Mouse (Mus musculus) erythroid progenitor cell, adult 5-6 weeks (primary cell): Measurements from ENCODE around the gene Kif26a. TPM values are rescaled to one million over a fixed set of nuclear protein-coding genes. Genes with fewer than 3 reads are reported as not detected.

Experiments used
- ATAC-seq: replicated peaks from 2 replicates; pipeline ENCODE4 v1.8.0; 2016; ENCODE audit warnings: moderate number of reproducible peaks, mild to moderate bottlenecking, moderate TSS enrichment, inconsistent platforms; ENCODE audit not compliant: poor library complexity, low FRiP score, severe bottlenecking
- total RNA-seq, 2 experiments: library from RNA; stranded (forward) in 1 of 2; stranded (reverse) in 1 of 2; fragments of 150-400 nt in 1 of 2; fragments of 186-747, 209-891 nt in 1 of 2; gene quantifications; 2 replicates each; pipeline versions ENCODE4 v1.2.3 to v1.2.4; 2015 to 2017; ENCODE audit warnings: low replicate concordance in 2 of 2

The Kif26a gene
- total RNA-seq, 2 experiments from 2014 or later: not detected

- ATAC-seq: no peak
Observed at GRCm38 (mm10) chr12:112207734-112208133, 61.7 kb downstream of the Kif26a start.

- ATAC-seq: no peak
Observed at GRCm38 (mm10) chr12:112210622-112211021, 64.6 kb downstream of the Kif26a start.

GRCm38 (mm10) chr12:112214441-112214857 lies 68.4 kb downstream of the Kif26a start:
- ATAC-seq: no peak

- no peak for ATAC-seq
Observed at GRCm38 (mm10) chr12:112215545-112215944, 69.5 kb downstream of the Kif26a start.

GRCm38 (mm10) chr12:112217021-112217420 lies 71.0 kb downstream of the Kif26a start:
- no peak for ATAC-seq

- ATAC-seq: no peak
Observed at GRCm38 (mm10) chr12:112217681-112218080, 71.7 kb downstream of the Kif26a start.

GRCm38 (mm10) chr12:112221290-112221689 lies 75.3 kb downstream of the Kif26a start:
- ATAC-seq: no peak

GRCm38 (mm10) chr12:112221754-112222439 lies 75.9 kb downstream of the Kif26a start:
- no peak for ATAC-seq

GRCm38 (mm10) chr12:112223721-112224337 lies 77.8 kb downstream of the Kif26a start:
- ATAC-seq: no peak

GRCm38 (mm10) chr12:112226238-112226637 lies 80.2 kb downstream of the Kif26a start:
- ATAC-seq: no peak

GRCm38 (mm10) chr12:112226656-112227055 lies 80.6 kb downstream of the Kif26a start:
- no peak for ATAC-seq

- no peak for ATAC-seq
Observed at GRCm38 (mm10) chr12:112229084-112229483, 83.1 kb downstream of the Kif26a start.

- no peak for ATAC-seq
Observed at GRCm38 (mm10) chr12:112230196-112230595, 84.2 kb downstream of the Kif26a start.

Other genes with a start within 250 kb of the Kif26a start
- 9.7 and 14.7 TPM in 2 replicates for gene Ppp1r13b, start 238.1 kb upstream of the Kif26a start, total RNA-seq (2015; ENCODE audit: low replicate concordance)
- gene Ppp1r13b, start 238.1 kb upstream of the Kif26a start, total RNA-seq (2017; ENCODE audit: low replicate concordance): 6.7 and 12.2 TPM in 2 replicates
- 132 and 273 TPM in 2 replicates for gene Atp5mpl, start 179.2 kb upstream of the Kif26a start, total RNA-seq (2015; ENCODE audit: low replicate concordance)
- 69.3 and 71.9 TPM in 2 replicates for gene Atp5mpl, start 179.2 kb upstream of the Kif26a start, total RNA-seq (2017; ENCODE audit: low replicate concordance)
- gene Tdrd9, start 174.6 kb upstream of the Kif26a start, total RNA-seq (2015; ENCODE audit: low replicate concordance): not detected in 2 replicates
- not detected in 2 replicates for gene Tdrd9, start 174.6 kb upstream of the Kif26a start, total RNA-seq (2017; ENCODE audit: low replicate concordance)
- not detected in 2 replicates for gene Rd3l, start 164.9 kb upstream of the Kif26a start, total RNA-seq (2015; ENCODE audit: low replicate concordance)
- gene Rd3l, start 164.9 kb upstream of the Kif26a start, total RNA-seq (2017; ENCODE audit: low replicate concordance): not detected in 2 replicates
- gene Aspg, start 39.5 kb upstream of the Kif26a start, total RNA-seq (2015; ENCODE audit: low replicate concordance): not detected in 2 replicates
- gene Aspg, start 39.5 kb upstream of the Kif26a start, total RNA-seq (2017; ENCODE audit: low replicate concordance): not detected in 2 replicates